Mouse (Mus musculus) midbrain, postnatal 0 days (tissue): Measurements from ENCODE around the gene Oasl1. TPM values are rescaled to one million over a fixed set of nuclear protein-coding genes. Genes with fewer than 3 reads are reported as not detected.

Experiments used
- ATAC-seq: fragments of 200-750 bp; cut with Nextera tagmentation; 2 replicates; pipeline ENCODE4 v1.8.0; 2017; ENCODE audit warnings: moderate number of reproducible peaks, mild to moderate bottlenecking, moderate TSS enrichment, moderate library complexity; ENCODE audit not compliant: low FRiP score
- DNase-seq: peaks from one replicate; pipeline ENCODE4 v3.0.0-alpha.2; 2015; ENCODE audit warnings: low spot score
- H3K27ac ChIP-seq: fragments of 300-500 bp; sonication (generic); 2 replicates; pipeline ENCODE4 v1.5.1; 2014; ENCODE audit warnings: low read depth, mild to moderate bottlenecking, low read length, mixed read lengths
- H3K27me3 ChIP-seq: fragments of 300-500 bp; sonication (generic); 2 replicates; pipeline ENCODE4 v1.6.1; 2014; ENCODE audit warnings: low read length, control low read depth, mixed read lengths; ENCODE audit not compliant: insufficient read depth
- H3K36me3 ChIP-seq: fragments of 300-500 bp; sonication (generic); 2 replicates; pipeline ENCODE4 v1.6.1; 2014; ENCODE audit warnings: low read length, control low read depth, mixed read lengths; ENCODE audit not compliant: insufficient read depth
- H3K4me1 ChIP-seq: fragments of 300-500 bp; sonication (generic); 2 replicates; pipeline ENCODE4 v1.6.1; 2014; ENCODE audit warnings: mild to moderate bottlenecking, control low read depth, antibody characterized with exemption, low read length, mixed read lengths; ENCODE audit not compliant: insufficient read depth
- H3K4me2 ChIP-seq: fragments of 300-500 bp; sonication (generic); 2 replicates; pipeline ENCODE4 v1.6.1; 2014; ENCODE audit warnings: low read depth, mild to moderate bottlenecking, low read length, mixed read lengths; ENCODE audit not compliant: poor library complexity, severe bottlenecking
- H3K4me3 ChIP-seq: fragments of 300-500 bp; sonication (generic); 2 replicates; pipeline ENCODE4 v1.5.1; 2014; ENCODE audit warnings: low read depth, mild to moderate bottlenecking, low read length, moderate library complexity
- H3K9ac ChIP-seq: fragments of 300-500 bp; sonication (generic); replicated peaks from 2 replicates; pipeline ENCODE4 v1.6.1; 2014; ENCODE audit warnings: mild to moderate bottlenecking, low read length, moderate library complexity, mixed read lengths; ENCODE audit not compliant: poor library complexity, severe bottlenecking
- H3K9me3 ChIP-seq: fragments of 300-500 bp; sonication (generic); 2 replicates; pipeline ENCODE4 v1.6.1; 2016; ENCODE audit warnings: low read length, control low read depth
- CTCF ChIP-seq: IDR thresholded peaks from 2 replicates; pipeline ENCODE4 v1.5.1; 2016; ENCODE audit warnings: antibody characterized with exemption, mild to moderate bottlenecking
- WGBS: fragments of 180-500 bp; shearing (Covaris S2); extraction: QIAGEN DNeasy Blood & Tissue Kit; methylation state at CpG from one replicate; pipeline ENCODE4 v1.1.7; 2014; 5-methylcytosine and 5-hydroxymethylcytosine counted together
- polyA plus RNA-seq: library from polyadenylated mRNA; unstranded; fragments of >200 nt; fragmentation: Nextera tagmentation; extraction: Ambion mirVana; gene quantifications from 2 replicates; pipeline ENCODE4 v1.2.1, GENCODE M21; 2015
- total RNA-seq: library from RNA; depleted of rRNA; stranded (reverse); fragments of >200 nt; gene quantifications from 2 replicates; pipeline ENCODE4 v1.2.3, GENCODE M21; 2014

The Oasl1 gene
- total and polyA plus RNA-seq, 2 experiments from 2014 or later = 0.32 to 3.8 TPM

- H3K27ac ChIP-seq = no peak overlapping the region
- H3K9ac ChIP-seq = no peak overlapping the region
- H3K4me2 ChIP-seq = no peak overlapping the region
- H3K4me3 ChIP-seq = no peak overlapping the region
- 46% methylated on average over 14 of the region's 14 CpGs for WGBS
- no peak for TF ChIP-seq CTCF
- DNase-seq = no peak
- no peak for ATAC-seq
- no peaks in the 10 kb centered on the region for H3K27me3 ChIP-seq
- H3K4me1 ChIP-seq = no peaks in the 10 kb centered on the region
- no peaks in the 10 kb centered on the region for H3K9me3 ChIP-seq
- no peaks in the 10 kb centered on the region for H3K36me3 ChIP-seq
These were observed 44.7 kb downstream of the Oasl1 start for GRCm38 (mm10) chr5:114967523-114968268.

GRCm38 (mm10) chr5:114968651-114969050 is 45.6 kb downstream of the Oasl1 start:
- no peaks in the 10 kb centered on the region for H3K36me3 ChIP-seq
- H3K4me2 ChIP-seq = no peak overlapping the region
- no peaks in the 10 kb centered on the region for H3K27me3 ChIP-seq
- WGBS = 20% methylated on average over 7 of the region's 7 CpGs
- H3K4me1 ChIP-seq = no peaks in the 10 kb centered on the region
- TF ChIP-seq CTCF = no peak
- no peak for DNase-seq
- H3K9me3 ChIP-seq = no peaks in the 10 kb centered on the region
- no peak for ATAC-seq
- H3K4me3 ChIP-seq = no peak overlapping the region
- H3K9ac ChIP-seq = no peak overlapping the region
- no peak overlapping the region for H3K27ac ChIP-seq

GRCm38 (mm10) chr5:114969064-114969463 is 46.0 kb downstream of the Oasl1 start:
- H3K4me1 ChIP-seq = no peaks in the 10 kb centered on the region
- no peak overlapping the region for H3K4me3 ChIP-seq
- no peaks in the 10 kb centered on the region for H3K27me3 ChIP-seq
- ATAC-seq = no peak
- no peak for TF ChIP-seq CTCF
- no peaks in the 10 kb centered on the region for H3K36me3 ChIP-seq
- H3K4me2 ChIP-seq = no peak overlapping the region
- no peaks in the 10 kb centered on the region for H3K9me3 ChIP-seq
- DNase-seq = no peak
- H3K9ac ChIP-seq = no peak overlapping the region
- WGBS = 20% methylated on average over 4 of the region's 4 CpGs
- no peak overlapping the region for H3K27ac ChIP-seq

GRCm38 (mm10) chr5:114969609-114970215 is 46.7 kb downstream of the Oasl1 start:
- Histone ChIP-seq H3K9ac (no peak overlapping the region), H3K4me1 (no peaks in the 10 kb centered on the region), H3K27me3 (no peaks in the 10 kb centered on the region), H3K9me3 (no peaks in the 10 kb centered on the region), H3K4me3 (no peak overlapping the region), H3K4me2 (no peak overlapping the region), H3K27ac (no peak overlapping the region), H3K36me3 (no peaks in the 10 kb centered on the region)
- WGBS = 62% methylated on average over 13 of the region's 13 CpGs
- TF ChIP-seq CTCF = no peak
- DNase-seq = no peak
- ATAC-seq = no peak

GRCm38 (mm10) chr5:114970824-114971227 is 47.8 kb downstream of the Oasl1 start, which contains the start of gene Hnf1a:
TSS of gene Hnf1a (minus strand) at chr5:114971094.
- ATAC-seq = no peak
- no peak for TF ChIP-seq CTCF

GRCm38 (mm10) chr5:114972201-114972600 is 49.2 kb downstream of the Oasl1 start:
- WGBS = 85% methylated on average over 9 of the region's 9 CpGs
- ATAC-seq = no peak

More at GRCm38 (mm10) chr5:114970824-114971227, 47.8 kb downstream of the Oasl1 start, which contains the start of gene Hnf1a:
- no peaks in the 10 kb centered on the region for H3K27me3 ChIP-seq
- no peak within 1 kb of the TSS for H3K9ac ChIP-seq
- 81% methylated on average over 17 of the region's 17 CpGs for WGBS
- DNase-seq = no peak
- H3K9me3 ChIP-seq = no peaks in the 10 kb centered on the region
- H3K4me3 ChIP-seq = no peak within 1 kb of the TSS
- H3K36me3 ChIP-seq = no peaks in the 10 kb centered on the region
- no peaks in the 10 kb centered on the region for H3K4me1 ChIP-seq
- H3K4me2 ChIP-seq = no peak within 1 kb of the TSS
- H3K27ac ChIP-seq = no peak within 1 kb of the TSS

More at GRCm38 (mm10) chr5:114972201-114972600, 49.2 kb downstream of the Oasl1 start:
- TF ChIP-seq CTCF = no peak
- Histone ChIP-seq H3K4me3 (no peak overlapping the region), H3K4me2 (no peak overlapping the region), H3K27me3 (no peaks in the 10 kb centered on the region), H3K4me1 (no peaks in the 10 kb centered on the region), H3K9me3 (no peaks in the 10 kb centered on the region), H3K9ac (no peak overlapping the region), H3K36me3 (no peaks in the 10 kb centered on the region), H3K27ac (no peak overlapping the region)
- no peak for DNase-seq
